Comparison of ENCODE assay signal across 8 mouse cellular contexts in the genomic region with DNA sequence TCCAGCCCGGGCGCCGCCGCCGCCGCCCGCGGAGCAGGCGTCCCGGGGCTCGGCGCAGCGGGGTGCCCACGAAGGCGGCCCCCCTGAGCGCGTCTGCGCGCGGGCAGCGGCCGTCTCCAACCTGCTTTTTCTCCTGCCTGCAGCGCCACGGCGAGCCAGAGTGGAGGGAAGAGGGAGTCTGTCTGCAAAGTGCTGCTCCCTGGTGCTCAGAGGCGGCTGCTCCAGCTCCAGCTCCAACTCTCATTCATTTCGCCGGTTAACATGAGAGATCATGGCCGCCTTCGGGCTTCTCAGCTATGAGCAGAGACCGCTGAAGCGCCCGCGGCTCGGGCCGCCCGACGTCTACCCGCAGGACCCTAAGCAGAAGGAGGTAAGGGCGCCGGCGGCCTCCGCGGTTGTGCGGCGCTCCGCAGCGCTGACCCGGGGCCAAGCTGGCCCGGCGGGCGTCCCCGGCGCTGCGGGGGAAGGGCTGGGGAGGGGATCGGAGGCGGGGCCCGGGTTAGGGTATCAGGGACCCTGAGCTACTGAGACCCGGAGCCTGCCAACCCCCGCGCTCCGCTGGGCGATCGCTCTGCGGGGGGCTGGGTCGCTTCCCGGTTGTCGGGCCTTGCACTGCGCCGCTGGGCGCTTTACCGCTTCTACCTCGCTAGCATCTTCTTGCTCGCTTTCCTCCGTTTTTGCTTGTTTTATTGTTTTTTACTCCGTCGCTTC. TPM values are rescaled to one million over a fixed set of nuclear protein-coding genes. Genes with fewer than 3 reads are reported as not detected.
DNase-seq lines count a peak whose midpoint lies in the region; ATAC-seq and TF ChIP-seq lines count a peak whose summit lies in the region.

No protein-coding gene starts in this region.

- H3K4me2 ChIP-seq in forebrain, embryonic 12.5 days, result peak overlapping the region; percentile 96
- H3K4me2 ChIP-seq in heart, postnatal 0 days (ENCODE audit: low read depth, low read length), result peak overlapping the region; percentile 87
- peak overlapping the region; percentile 88 for H3K4me2 ChIP-seq in liver, postnatal 0 days (ENCODE audit: low read depth, low read length)

- ATAC-seq in forebrain, embryonic 12.5 days (ENCODE audit: low FRiP score), result peak; percentile 86
- ATAC-seq in heart, postnatal 0 days (ENCODE audit: insufficient read depth, low read depth), result peak; percentile 86
- ATAC-seq in liver, postnatal 0 days, result peak; percentile 79

- no peaks in the 10 kb centered on the region for H3K36me3 ChIP-seq in forebrain, embryonic 12.5 days (replicated peaks)
- H3K36me3 ChIP-seq in heart, postnatal 0 days (replicated peaks; ENCODE audit: control insufficient read depth, insufficient read depth, low read length), result no peaks in the 10 kb centered on the region
- no peaks in the 10 kb centered on the region for H3K36me3 ChIP-seq in liver, postnatal 0 days (replicated peaks; ENCODE audit: insufficient read depth, low read length)

- H3K27me3 ChIP-seq in forebrain, embryonic 12.5 days, result peaks cover 17% of the 10 kb centered on the region; the same call in 1 of the 2 replicates
- no peaks in the 10 kb centered on the region for H3K27me3 ChIP-seq in heart, postnatal 0 days (ENCODE audit: control insufficient read depth, insufficient read depth, low read length)
- H3K27me3 ChIP-seq in liver, postnatal 0 days (ENCODE audit: insufficient read depth, low read length), result peaks cover 53% of the 10 kb centered on the region

- peak overlapping the region; percentile 56 for H3K4me3 ChIP-seq in brown adipose tissue, adult 24 weeks (ENCODE audit: insufficient read depth, low read depth, low read length)
- peak overlapping the region; percentile 85 for H3K4me3 ChIP-seq in forebrain, embryonic 12.5 days (replicated peaks)
- peak overlapping the region; percentile 69 for H3K4me3 ChIP-seq in heart, postnatal 0 days (ENCODE audit: low read depth, low read length)
- H3K4me3 ChIP-seq in liver, postnatal 0 days (ENCODE audit: low read depth, low read length), result peak overlapping the region; percentile 64
- peak overlapping the region; percentile 66 for H3K4me3 ChIP-seq in olfactory bulb, adult 2 months (ENCODE audit: insufficient read depth, low read depth, low read length)

- no peak for TF ChIP-seq EP300 in heart, postnatal 0 days (IDR thresholded peaks at IDR 0.05; ENCODE audit: low read depth)
- no peak for TF ChIP-seq EP300 in liver, postnatal 0 days (IDR thresholded peaks at IDR 0.05; ENCODE audit: low read depth)

- peak; percentile 27; the same call in 1 of the 2 replicates for TF ChIP-seq POLR2A in olfactory bulb, adult 2 months (IDR thresholded peaks at IDR 0.05; ENCODE audit: insufficient read depth, low read depth, low read length)

- under 1% methylated on average over 76 of the region's 77 CpGs for WGBS in forebrain, embryonic 12.5 days
- under 1% methylated on average over 69 of the region's 77 CpGs for WGBS in heart, postnatal 0 days
- 2% methylated on average over 44 of the region's 77 CpGs for WGBS in liver, postnatal 0 days (ENCODE audit: insufficient replicate concordance)
- WGBS in olfactory bulb, adult 2 months, result under 1% methylated on average over 77 of the region's 77 CpGs

- no peaks in the 10 kb centered on the region for H3K9me3 ChIP-seq in forebrain, embryonic 12.5 days
- H3K9me3 ChIP-seq in heart, postnatal 0 days (replicated peaks; ENCODE audit: control insufficient read depth, low read length), result no peaks in the 10 kb centered on the region
- no peaks in the 10 kb centered on the region for H3K9me3 ChIP-seq in liver, postnatal 0 days (ENCODE audit: low read length)

- peak; percentile 58 for TF ChIP-seq CTCF in heart, postnatal 0 days (IDR thresholded peaks at IDR 0.05; ENCODE audit: low read depth)
- peak; percentile 44 for TF ChIP-seq CTCF in liver, postnatal 0 days (IDR thresholded peaks at IDR 0.05; ENCODE audit: low read depth)
- TF ChIP-seq CTCF in olfactory bulb, adult 2 months (IDR thresholded peaks at IDR 0.05; ENCODE audit: insufficient read depth, low read depth, low read length), result no peak

- DNase-seq in B cell, adult 2 months, result peak; percentile 32 to 40
- peak; percentile 87 for DNase-seq in heart, postnatal 0 days (ENCODE audit: low spot score)
- peak; percentile 79 to 86 for DNase-seq in layer of hippocampus, adult 18-20 months (ENCODE audit: low spot score in 2 of 2)
- peak; percentile 65 for DNase-seq in liver, postnatal 0 days
- DNase-seq in thymus, postnatal 0 days (ENCODE audit: low spot score), result peak; percentile 50

- H3K4me1 ChIP-seq in brown adipose tissue, adult 24 weeks (ENCODE audit: control insufficient read depth, insufficient read depth, insufficient read length, low read length), result peaks cover 5% of the 10 kb centered on the region; the same call in 1 of the 2 replicates
- H3K4me1 ChIP-seq in forebrain, embryonic 12.5 days, result peaks cover 9% of the 10 kb centered on the region
- no peaks in the 10 kb centered on the region for H3K4me1 ChIP-seq in heart, postnatal 0 days (ENCODE audit: control insufficient read depth, insufficient read depth)
- peaks cover 12% of the 10 kb centered on the region for H3K4me1 ChIP-seq in liver, postnatal 0 days (ENCODE audit: insufficient read depth)
- peaks cover 7% of the 10 kb centered on the region; the same call in 1 of the 2 replicates for H3K4me1 ChIP-seq in olfactory bulb, adult 2 months (ENCODE audit: control insufficient read depth, insufficient read depth, low read length)

- H3K9ac ChIP-seq in forebrain, embryonic 12.5 days, result peak overlapping the region; percentile 82
- peak overlapping the region; percentile 55 for H3K9ac ChIP-seq in heart, postnatal 0 days (replicated peaks; ENCODE audit: low read depth, low read length)
- peak overlapping the region; percentile 58 for H3K9ac ChIP-seq in liver, postnatal 0 days (replicated peaks)

- no peak overlapping the region for H3K27ac ChIP-seq in brown adipose tissue, adult 24 weeks (replicated peaks; ENCODE audit: low read depth, low read length)
- peak overlapping the region; percentile 96 for H3K27ac ChIP-seq in forebrain, embryonic 12.5 days
- peak overlapping the region; percentile 82 for H3K27ac ChIP-seq in heart, postnatal 0 days (ENCODE audit: low read depth)
- 0 out of 2 replicates have a peak overlapping the region, but pooled peaks have one; percentile 49 for H3K27ac ChIP-seq in liver, postnatal 0 days (ENCODE audit: low read depth)
- peak overlapping the region; percentile 67; the same call in 1 of the 2 replicates for H3K27ac ChIP-seq in olfactory bulb, adult 2 months (ENCODE audit: insufficient read depth, low read depth, low read length)

RNA-seq across cellular contexts. Expression of a gene that starts 1.3 kb away (rescaled TPM):
- polyA plus RNA-seq in brown adipose tissue, adult 24 weeks (2012; ENCODE audit: insufficient read depth, insufficient read length, missing spikeins), result 2.8 and 3.7 TPM in 2 replicates
- 6.6 and 7.2 TPM in 2 replicates for polyA plus RNA-seq in forebrain, embryonic 12.5 days (2016; fragmentation: Nextera tagmentation; extraction: Ambion mirVana)
- total RNA-seq in heart, postnatal 0 days (2014; rRNA removed; ENCODE audit: low replicate concordance), result 7.1 and 9.3 TPM in 2 replicates
- polyA plus RNA-seq in heart, postnatal 0 days (2015; fragmentation: Nextera tagmentation; extraction: Ambion mirVana), result 0.97 and 1.2 TPM in 2 replicates
- total RNA-seq in layer of hippocampus, adult 18-20 months (2021), result 10 to 100 TPM; 51.9 to 54.1 TPM
- polyA plus RNA-seq in liver, postnatal 0 days (2015; fragmentation: Nextera tagmentation; extraction: Ambion mirVana), result 0.52 and 0.67 TPM in 2 replicates
- not detected in 2 replicates for polyA plus RNA-seq in olfactory bulb, adult 2 months (2012; ENCODE audit: insufficient read depth, insufficient read length, low replicate concordance, missing spikeins)
- polyA plus RNA-seq in thymus, postnatal 0 days (2015; fragmentation: Nextera tagmentation; extraction: Ambion mirVana), result 0.53 and 0.57 TPM in 2 replicates

Comparison
In these comparisons a context has a peak if more than half of its experiments do, and no peak if none do; other contexts are left out.
1. DNase-seq: peak in every context shown above with its lines; median percentile 87 in heart, postnatal 0 days; 82 in layer of hippocampus, adult 18-20 months; 65 in liver, postnatal 0 days; 50 in thymus, postnatal 0 days; 36 in B cell, adult 2 months.